In genomic region chr14:118474226-118475099, GRCm38 (mm10) we compare ENCODE assay signal across 9 mouse cellular contexts.
DNase-seq lines count a peak whose midpoint lies in the region; ATAC-seq lines count a peak whose summit lies in the region.
"Had no signal": no experiment of that assay in that cellular context is flagged by ENCODE, and none has a peak within 500 bp of the region (broad histone marks: within the 10 kb centered on the region; RNA-seq: fewer than 3 reads in every experiment).

No protein-coding gene starts in this region.

- peak overlapping the region; percentile 88 for H3K4me2 ChIP-seq in heart, embryonic 14.5 days (ENCODE audit: low read length)
- peak overlapping the region; percentile 95 for H3K4me2 ChIP-seq in forebrain, embryonic 12.5 days
- H3K4me2 ChIP-seq in stomach, embryonic 15.5 days, result peak overlapping the region; percentile 90

- no peak for ATAC-seq in heart, embryonic 14.5 days (ENCODE audit: insufficient number of reproducible peaks, insufficient read depth, low FRiP score, low read depth)
- no peak for ATAC-seq in forebrain, embryonic 12.5 days (ENCODE audit: low FRiP score)
- ATAC-seq in stomach, embryonic 15.5 days (ENCODE audit: insufficient read depth, low FRiP score, low read depth), result peak; percentile 85

- H3K36me3 ChIP-seq in heart, embryonic 14.5 days (ENCODE audit: control insufficient read depth, insufficient read depth, low read length), result no peaks in the 10 kb centered on the region
- H3K36me3 ChIP-seq in forebrain, embryonic 12.5 days (replicated peaks), result no peaks in the 10 kb centered on the region
- no peaks in the 10 kb centered on the region for H3K36me3 ChIP-seq in stomach, embryonic 15.5 days

- H3K27me3 ChIP-seq in heart, embryonic 14.5 days (ENCODE audit: control insufficient read depth, insufficient read depth, low read length), result peaks cover 33% of the 10 kb centered on the region
- H3K27me3 ChIP-seq in forebrain, embryonic 12.5 days, result peaks cover 43% of the 10 kb centered on the region
- H3K27me3 ChIP-seq in stomach, embryonic 15.5 days (replicated peaks), result peaks cover 18% of the 10 kb centered on the region

- peaks cover 5% of the 10 kb centered on the region for H3K9me3 ChIP-seq in heart, embryonic 14.5 days (ENCODE audit: control insufficient read depth, low read length)
- peaks cover 3% of the 10 kb centered on the region; the same call in 1 of the 2 replicates for H3K9me3 ChIP-seq in forebrain, embryonic 12.5 days
- no peaks in the 10 kb centered on the region; the same call in 1 of the 2 replicates for H3K9me3 ChIP-seq in stomach, embryonic 15.5 days

- H3K9ac ChIP-seq in heart, embryonic 14.5 days (ENCODE audit: low read length), result peak overlapping the region; percentile 6; the same call in 1 of the 2 replicates
- H3K9ac ChIP-seq in forebrain, embryonic 12.5 days, result peak overlapping the region; percentile 60
- H3K9ac ChIP-seq in stomach, embryonic 15.5 days, result 0 out of 2 replicates have a peak overlapping the region, but pooled peaks have one; percentile 16

- intact Hi-C loops in heart, postnatal 10 days (cut with DNase I), result loop anchor here (5.0 kb wide), 1 partner anchor 48 kb away; no protein-coding TSS in a partner anchor

- H3K4me1 ChIP-seq in heart, embryonic 14.5 days (ENCODE audit: control insufficient read depth in 2 of 2, insufficient read depth in 2 of 2, low read length in 2 of 2), result 0 out of 4 replicates have a peak, but pooled peaks cover 0 to 4% of the 10 kb centered on the region in 2 experiments
- H3K4me1 ChIP-seq in forebrain, embryonic 12.5 days, result peaks cover 24% of the 10 kb centered on the region
- 0 out of 2 replicates have a peak, but pooled peaks cover 7% of the 10 kb centered on the region for H3K4me1 ChIP-seq in stomach, embryonic 15.5 days

- no peak for DNase-seq in heart, postnatal 10 days
- peak; percentile 78 for DNase-seq in ES-CJ7 (ENCODE audit: low read depth, low spot score)
- DNase-seq in layer of hippocampus, postnatal 36 days, result peak; percentile 11 to 20
- DNase-seq in testis, postnatal 14 days (ENCODE audit: low spot score), result no peak
- no peak for DNase-seq in spleen, postnatal 36 days (ENCODE audit: low spot score in 2 of 2)

- 21% methylated on average over 26 of the region's 26 CpGs for WGBS in heart, embryonic 14.5 days
- whole genome bisulfite sequencing in forebrain, embryonic 12.5 days, result 13% methylated on average over 26 of the region's 26 CpGs
- 13% methylated on average over 26 of the region's 26 CpGs for WGBS in stomach, embryonic 15.5 days

- peak overlapping the region; percentile 42 to 45 for H3K4me3 ChIP-seq in heart, embryonic 14.5 days (ENCODE audit: control insufficient read depth in 1 of 2, insufficient read depth in 1 of 2, low read depth in 1 of 2, low read length in 2 of 2)
- H3K4me3 ChIP-seq in forebrain, embryonic 12.5 days (replicated peaks), result peak overlapping the region; percentile 52
- H3K4me3 ChIP-seq in stomach, embryonic 15.5 days (replicated peaks), result peak overlapping the region; percentile 45

- no peak overlapping the region for H3K27ac ChIP-seq in heart, embryonic 14.5 days (replicated peaks in 1 of 2; ENCODE audit: control insufficient read depth in 1 of 2, insufficient read depth in 1 of 2, low read depth in 2 of 2, low read length in 2 of 2)
- H3K27ac ChIP-seq in forebrain, embryonic 12.5 days, result no peak overlapping the region
- H3K27ac ChIP-seq in stomach, embryonic 15.5 days, result peak overlapping the region; percentile 86
- H3K27ac ChIP-seq: macrophage had no signal

Comparison
In these comparisons a context has a peak if more than half of its experiments do, and no peak if none do; other contexts are left out.
1. H3K9ac ChIP-seq: peak in every context shown above with its lines; median percentile 60 in forebrain, embryonic 12.5 days; 16 in stomach, embryonic 15.5 days; 6 in heart, embryonic 14.5 days.
2. DNase-seq: peak in ES-CJ7 (single experiment) and layer of hippocampus, postnatal 36 days (2 of 2); none in heart, postnatal 10 days (0 of 2), testis, postnatal 14 days (single experiment) and spleen, postnatal 36 days (0 of 2).
3. Peak in every context shown above with its lines, with median percentiles within 50 percentile points of each other: H3K4me2 ChIP-seq and H3K4me3 ChIP-seq.